Mouse (Mus musculus) CH12.LX (cell line): ENCODE measurements around the gene Tmem205. TPM values are rescaled to one million over a fixed set of nuclear protein-coding genes. Genes with fewer than 3 reads are reported as not detected.

Source experiments
- DNase-seq: peaks from one replicate; pipeline ENCODE4 v3.0.0-alpha.2; 2013; ENCODE audit errors: extremely low read depth
- H3K27ac ChIP-seq: 2 replicates; pipeline ENCODE4 v1.5.1; 2012; ENCODE audit warnings: low read depth, mild to moderate bottlenecking, control low read depth, moderate library complexity; ENCODE audit not compliant: insufficient read depth
- H3K27me3 ChIP-seq: replicated peaks from 2 replicates; pipeline ENCODE3; 2012; ENCODE audit warnings: inconsistent platforms
- H3K36me3 ChIP-seq, 2 experiments: replicated peaks in 1 of 2; 2 replicates each; pipeline versions ENCODE3 to v1.6.1; 2012; ENCODE audit warnings: inconsistent platforms in 1 of 2, low read length in 1 of 2, mild to moderate bottlenecking in 1 of 2, mixed read lengths in 1 of 2, moderate library complexity in 1 of 2; ENCODE audit not compliant: control insufficient read depth in 1 of 2, insufficient read depth in 1 of 2
- H3K4me1 ChIP-seq, 2 experiments: 2 replicates each; pipeline ENCODE4 v1.6.1; 2012; ENCODE audit warnings: inconsistent platforms in 1 of 2, moderate library complexity in 1 of 2; ENCODE audit not compliant: insufficient read depth in 2 of 2, control insufficient read depth in 1 of 2
- H3K4me2 ChIP-seq: 2 replicates; pipeline ENCODE4 v1.6.1; 2012; ENCODE audit warnings: low read depth, mild to moderate bottlenecking, control low read depth; ENCODE audit not compliant: poor library complexity, insufficient read depth, severe bottlenecking
- H3K4me3 ChIP-seq, 3 experiments: fragments of 150-350 bp in 1 of 3; sonication (generic) in 1 of 3; replicated peaks in 1 of 3; 2 replicates each; pipeline versions ENCODE3 to v1.5.1; 2011 to 2012; ENCODE audit warnings: low read depth in 2 of 3, low read length in 2 of 3, mild to moderate bottlenecking in 2 of 3, moderate library complexity in 2 of 3, control low read depth in 1 of 3, improper control_type of control experiment in 1 of 3, inconsistent platforms in 1 of 3, mixed read lengths in 1 of 3; ENCODE audit not compliant: poor library complexity in 1 of 3
- H3K79me2 ChIP-seq: replicated peaks from 2 replicates; pipeline ENCODE4 v1.6.1; 2012; ENCODE audit warnings: mild to moderate bottlenecking, moderate library complexity; ENCODE audit not compliant: control insufficient read depth, poor library complexity, insufficient read depth, severe bottlenecking; ENCODE audit errors: extremely low read depth
- H3K9ac ChIP-seq: 2 replicates; pipeline ENCODE4 v1.6.1; 2012; ENCODE audit warnings: low read depth, mild to moderate bottlenecking, control low read depth, moderate library complexity; ENCODE audit not compliant: insufficient read depth
- H3K9me3 ChIP-seq: replicated peaks from 2 replicates; pipeline ENCODE3; 2012; ENCODE audit warnings: low read length, inconsistent platforms, mixed read lengths
- BHLHE40 ChIP-seq: IDR thresholded peaks from 2 replicates; pipeline ENCODE4 v1.6.1; 2011; ENCODE audit warnings: mild to moderate bottlenecking, low read depth, low read length, improper control_type of control experiment
- CHD1 ChIP-seq: IDR thresholded peaks from 2 replicates; pipeline ENCODE4 v1.6.1; 2012; ENCODE audit warnings: low read depth, low read length, improper control_type of control experiment, inconsistent platforms
- CHD2 ChIP-seq: IDR thresholded peaks from 2 replicates; pipeline ENCODE4 v1.6.1; 2011; ENCODE audit warnings: low read length, improper control_type of control experiment
- CTCF ChIP-seq, 2 experiments: IDR thresholded peaks in 1 of 2; conservative IDR thresholded peaks in 1 of 2; 2 replicates each; pipeline ENCODE4 v1.5.1; 2011 to 2012; ENCODE audit warnings: low read depth in 2 of 2, low read length in 2 of 2, improper control_type of control experiment in 1 of 2, inconsistent platforms in 1 of 2, mild to moderate bottlenecking in 1 of 2, moderate library complexity in 1 of 2
- ELF1 ChIP-seq: IDR thresholded peaks from 2 replicates; pipeline ENCODE4 v1.6.1; 2014; ENCODE audit warnings: low read depth, mild to moderate bottlenecking, inconsistent platforms, low read length, improper control_type of control experiment
- EP300 ChIP-seq: IDR thresholded peaks from 2 replicates; pipeline ENCODE4 v1.6.1; 2011; ENCODE audit warnings: low read length, improper control_type of control experiment
- ETS1 ChIP-seq: conservative IDR thresholded peaks from 2 replicates; pipeline ENCODE4 v1.6.1; 2012; ENCODE audit warnings: low read depth, mild to moderate bottlenecking, inconsistent platforms, low read length, improper control_type of control experiment, moderate library complexity
- GABPA ChIP-seq: IDR thresholded peaks from 2 replicates; pipeline ENCODE4 v1.6.1; 2012; ENCODE audit warnings: low read depth, low read length, improper control_type of control experiment, inconsistent platforms; ENCODE audit not compliant: insufficient replicate concordance
- IRF4 ChIP-seq: IDR thresholded peaks from 2 replicates; pipeline ENCODE4 v1.6.1; 2014; ENCODE audit warnings: low read depth, mild to moderate bottlenecking, inconsistent platforms, low read length, improper control_type of control experiment
- JUND ChIP-seq: conservative IDR thresholded peaks from 2 replicates; pipeline ENCODE4 v1.6.1; 2011; ENCODE audit warnings: low read depth, low read length, improper control_type of control experiment
- MAFK ChIP-seq: IDR thresholded peaks from 2 replicates; pipeline ENCODE4 v1.6.1; 2011; ENCODE audit warnings: low read length, improper control_type of control experiment; ENCODE audit not compliant: insufficient replicate concordance
- MAX ChIP-seq: IDR thresholded peaks from 2 replicates; pipeline ENCODE4 v1.6.1; 2011; ENCODE audit warnings: low read length, improper control_type of control experiment
- MEF2A ChIP-seq: IDR thresholded peaks from 2 replicates; pipeline ENCODE4 v1.6.1; 2014; ENCODE audit warnings: low read depth, mild to moderate bottlenecking, inconsistent platforms, low read length, improper control_type of control experiment, borderline replicate concordance
- MYC ChIP-seq: IDR thresholded peaks from 2 replicates; pipeline ENCODE4 v1.6.1; 2011; ENCODE audit warnings: low read depth, mild to moderate bottlenecking, improper control_type of control experiment, low read length
- NELFE ChIP-seq: IDR thresholded peaks from 2 replicates; pipeline ENCODE4 v1.6.1; 2011; ENCODE audit warnings: low read depth, low read length, improper control_type of control experiment
- NRF1 ChIP-seq: IDR thresholded peaks from 2 replicates; pipeline ENCODE4 v1.6.1; 2014; ENCODE audit warnings: low read depth, mild to moderate bottlenecking, inconsistent platforms, low read length, improper control_type of control experiment, moderate library complexity
- PAX5 ChIP-seq: IDR thresholded peaks from 2 replicates; pipeline ENCODE4 v1.6.1; 2012; ENCODE audit warnings: low read length, inconsistent platforms, mixed read lengths
- RAD21 ChIP-seq: IDR thresholded peaks from 2 replicates; pipeline ENCODE4 v1.6.1; 2011; ENCODE audit warnings: low read depth, mild to moderate bottlenecking, low read length, improper control_type of control experiment, moderate library complexity
- RCOR1 ChIP-seq: conservative IDR thresholded peaks from 2 replicates; pipeline ENCODE4 v1.6.1; 2012; ENCODE audit warnings: low read depth, mild to moderate bottlenecking, inconsistent platforms, low read length, improper control_type of control experiment
- SMC3 ChIP-seq: IDR thresholded peaks from 2 replicates; pipeline ENCODE4 v1.6.1; 2011; ENCODE audit warnings: low read depth, low read length, improper control_type of control experiment
- TBP ChIP-seq: conservative IDR thresholded peaks from 2 replicates; pipeline ENCODE4 v1.6.1; 2011; ENCODE audit warnings: low read depth, low read length, improper control_type of control experiment
- UBTF ChIP-seq: IDR thresholded peaks from 2 replicates; pipeline ENCODE4 v1.6.1; 2012; ENCODE audit warnings: low read depth, mild to moderate bottlenecking, inconsistent platforms, low read length, improper control_type of control experiment, moderate library complexity
- USF1 ChIP-seq: IDR thresholded peaks from 2 replicates; pipeline ENCODE4 v1.6.1; 2014; ENCODE audit warnings: low read depth, mild to moderate bottlenecking, inconsistent platforms, low read length, improper control_type of control experiment
- USF2 ChIP-seq: conservative IDR thresholded peaks from 2 replicates; pipeline ENCODE4 v1.6.1; 2011; ENCODE audit warnings: low read depth, low read length, improper control_type of control experiment
- ZKSCAN1 ChIP-seq: IDR thresholded peaks from 2 replicates; pipeline ENCODE4 v1.6.1; 2012; ENCODE audit warnings: low read depth, inconsistent platforms, low read length, improper control_type of control experiment, borderline replicate concordance
- ZNF384 ChIP-seq: IDR thresholded peaks from 2 replicates; pipeline ENCODE4 v1.6.1; 2012; ENCODE audit warnings: low read depth, low read length, improper control_type of control experiment, inconsistent platforms
- dilution Hi-C: fragments of 300-500 bp; cut with MboI; formaldehyde crosslinking; loops from 2 replicates; pipeline ENCODE4 v1.14.3; 2020; ENCODE audit warnings: low sequenced_read_pairs; ENCODE audit not compliant: extremely low pct_unique_long_range_greater_than_20kb, extremely low pct_ligation_motif_present
- in situ Hi-C: fragments of 300-500 bp; cut with MboI; formaldehyde crosslinking; loops from 3 replicates; pipeline ENCODE4 v1.14.3; 2019; ENCODE audit warnings: low sequenced_read_pairs, low pct_ligation_motif_present, low pct_unique_long_range_greater_than_20kb, mixed read lengths
- polyA plus RNA-seq: library from polyadenylated mRNA; unstranded; fragments of >175 nt; gene quantifications from 2 replicates; pipeline ENCODE4 v1.2.1, GENCODE M21; 2012; ENCODE audit warnings: low read depth; ENCODE audit not compliant: insufficient read length
- total RNA-seq, 2 experiments: library from RNA; depleted of rRNA; stranded (reverse); fragments of 300-350 nt in 1 of 2; fragments of >200 nt in 1 of 2; gene quantifications; 2 replicates each; pipeline ENCODE4 v1.2.3; 2012 to 2014

The Tmem205 gene
- total and polyA plus RNA-seq, 3 experiments = 0.87 to 2.9 (median 2.9) TPM

DNA sequence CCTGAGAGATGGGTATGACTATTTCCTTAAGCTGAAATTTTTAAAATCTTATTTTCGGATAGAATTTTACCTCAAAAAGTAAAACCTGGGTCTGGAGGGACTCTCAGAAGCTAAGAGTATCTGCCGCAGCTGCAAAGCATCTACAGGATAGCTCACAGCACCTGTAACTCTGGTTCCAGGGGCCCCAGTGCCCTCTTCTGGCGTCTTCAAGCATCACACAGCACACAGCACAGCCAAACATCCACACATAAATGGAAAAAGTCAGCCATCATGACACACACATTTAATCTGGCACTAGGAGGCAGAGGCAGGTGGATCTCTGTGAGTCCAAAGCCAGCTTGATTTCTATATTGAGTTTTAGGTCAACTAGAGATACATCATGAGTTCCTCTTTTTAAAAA is 50.8 kb downstream of the Tmem205 start:
- TF ChIP-seq IRF4 = no peak
- no peak for TF ChIP-seq MYC
- no peak for TF ChIP-seq CHD2
- TF ChIP-seq NRF1 = no peak
- TF ChIP-seq USF2 = no peak
- TF ChIP-seq CHD1 = no peak
- TF ChIP-seq MAX = no peak
- TF ChIP-seq ELF1 = no peak
- peak in 1 of 2 experiments; percentile 56; a peak in 2 of 4 replicates for TF ChIP-seq CTCF (conservative IDR thresholded peaks at IDR 0.05 in 1 of 2, IDR thresholded peaks at IDR 0.05 in 1 of 2; ENCODE audit: low read depth in 2 of 2, low read length in 2 of 2)
- peak; percentile 49 for TF ChIP-seq RAD21
- TF ChIP-seq EP300 = no peak
- TF ChIP-seq NELFE = no peak
- no peak for TF ChIP-seq GABPA
- no peak for TF ChIP-seq MAFK
- TF ChIP-seq USF1 = no peak
- no peak for TF ChIP-seq ZKSCAN1
- no peak for TF ChIP-seq RCOR1
- TF ChIP-seq PAX5 = no peak
- no peak for TF ChIP-seq TBP
- TF ChIP-seq UBTF = no peak
- TF ChIP-seq ETS1 = no peak
- TF ChIP-seq JUND = no peak
- no peak for TF ChIP-seq BHLHE40
- peak; percentile 14; the same call in 1 of the 2 replicates for TF ChIP-seq SMC3
- TF ChIP-seq MEF2A = no peak
- no peak for TF ChIP-seq ZNF384
- H3K9me3 ChIP-seq = peaks cover 7% of the 10 kb centered on the region
- no peak overlapping the region for H3K27ac ChIP-seq
- H3K27me3 ChIP-seq = peaks cover 31% of the 10 kb centered on the region
- peak; percentile 24 for DNase-seq
- H3K79me2 ChIP-seq = no peaks in the 10 kb centered on the region
- no peaks in the 10 kb centered on the region for H3K4me1 ChIP-seq
- no peak overlapping the region for H3K4me2 ChIP-seq
- no peak overlapping the region for H3K9ac ChIP-seq
- dilution Hi-C loops (no loop called here), in situ Hi-C loops (no loop called here)
- H3K4me3 ChIP-seq = no peak overlapping the region
- H3K36me3 ChIP-seq = no peaks in the 10 kb centered on the region
